Mouse (Mus musculus) limb, embryonic 15.5 days (tissue): ENCODE data around the gene Fhl2. TPM values are rescaled to one million over a fixed set of nuclear protein-coding genes. Genes with fewer than 3 reads are reported as not detected.
A peak's percentile ranks its signal among the peaks of the same experiment; 100 is the strongest.

ENCODE experiments used
- ATAC-seq: fragments of 200-750 bp; cut with Nextera tagmentation; 2 replicates; pipeline ENCODE4 v1.8.0; 2017; ENCODE audit warnings: low read depth, moderate TSS enrichment; ENCODE audit not compliant: insufficient number of reproducible peaks, low FRiP score, low TSS enrichment
- H3K27ac ChIP-seq: fragments of 300-500 bp; sonication (generic); 2 replicates; pipeline ENCODE4 v1.5.1; 2015; ENCODE audit warnings: moderate library complexity, mild to moderate bottlenecking, inconsistent platforms
- H3K27me3 ChIP-seq: fragments of 300-500 bp; sonication (generic); 2 replicates; pipeline ENCODE4 v1.6.1; 2015; ENCODE audit warnings: inconsistent platforms
- H3K36me3 ChIP-seq: fragments of 300-500 bp; sonication (generic); 2 replicates; pipeline ENCODE4 v1.6.1; 2015; ENCODE audit warnings: inconsistent platforms
- H3K4me1 ChIP-seq: fragments of 300-500 bp; sonication (generic); 2 replicates; pipeline ENCODE4 v1.6.1; 2015; ENCODE audit warnings: inconsistent platforms
- H3K4me2 ChIP-seq: fragments of 300-500 bp; sonication (generic); 2 replicates; pipeline ENCODE4 v1.6.1; 2015; ENCODE audit warnings: mild to moderate bottlenecking, inconsistent platforms
- H3K4me3 ChIP-seq: fragments of 300-500 bp; sonication (generic); 2 replicates; pipeline ENCODE4 v1.5.1; 2015; ENCODE audit warnings: mild to moderate bottlenecking, inconsistent platforms
- H3K9ac ChIP-seq: fragments of 300-500 bp; sonication (generic); 2 replicates; pipeline ENCODE4 v1.6.1; 2015; ENCODE audit warnings: inconsistent platforms
- H3K9me3 ChIP-seq: fragments of 300-500 bp; sonication (generic); 2 replicates; pipeline ENCODE4 v1.6.1; 2016; ENCODE audit warnings: inconsistent platforms
- WGBS: fragments of 180-500 bp; shearing (Covaris S2); methylation state at CpG from one replicate; pipeline ENCODE4 v1.1.7; 2015; 5-methylcytosine and 5-hydroxymethylcytosine counted together
- polyA plus RNA-seq: library from polyadenylated mRNA; unstranded; fragments of >200 nt; fragmentation: Nextera tagmentation; extraction: Ambion mirVana; gene quantifications from 2 replicates; pipeline ENCODE4 v1.2.1, GENCODE M21; 2015

Fhl2 gene
- polyA plus RNA-seq = 24.7 and 26.9 TPM in 2 replicates

- Histone ChIP-seq H3K4me2 (no peak within 1 kb of the TSS), H3K9ac (no peak within 1 kb of the TSS), H3K4me3 (no peak within 1 kb of the TSS), H3K27me3 (no peaks in the 10 kb centered on the region), H3K9me3 (no peaks in the 10 kb centered on the region), H3K36me3 (no peaks in the 10 kb centered on the region), H3K27ac (no peak within 1 kb of the TSS), H3K4me1 (no peaks in the 10 kb centered on the region)
- ATAC-seq = no peak
- WGBS = 70% methylated on average over 5 of the region's 5 CpGs
Measured at GRCm38 (mm10) chr1:43196661-43197241, at the start of gene Fhl2. Gene Fhl2, minus strand, starts transcription at chr1:43196984.

- no peak for ATAC-seq
- no peak overlapping the region for H3K4me3 ChIP-seq
- H3K9ac ChIP-seq = no peak overlapping the region
- no peaks in the 10 kb centered on the region for H3K36me3 ChIP-seq
- no peak overlapping the region for H3K27ac ChIP-seq
- 58% methylated on average over 2 of the region's 2 CpGs for WGBS
- no peaks in the 10 kb centered on the region for H3K9me3 ChIP-seq
- no peaks in the 10 kb centered on the region for H3K27me3 ChIP-seq
- H3K4me1 ChIP-seq = no peaks in the 10 kb centered on the region
- H3K4me2 ChIP-seq = no peak overlapping the region
Measured at GRCm38 (mm10) chr1:43245014-43245413, 48.2 kb upstream of the Fhl2 start.

DNA sequence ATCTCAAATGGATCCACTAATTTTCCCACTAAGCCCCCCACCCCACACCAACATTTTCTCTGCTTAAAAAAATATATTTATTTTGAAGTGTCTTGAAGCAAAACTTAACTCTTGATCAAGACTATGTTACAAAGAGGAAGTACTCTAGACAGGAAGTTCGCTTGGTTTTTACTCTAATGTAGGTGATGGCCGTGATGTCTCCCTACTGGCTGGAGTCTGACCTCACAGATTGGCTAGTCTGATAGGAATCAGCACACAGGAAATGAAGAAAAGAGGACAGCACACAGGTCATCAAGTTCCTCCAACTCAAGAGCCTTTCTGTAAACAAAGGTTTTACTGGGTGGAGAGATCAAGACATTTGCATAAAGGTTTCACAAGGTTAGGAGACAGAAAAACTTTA is 44.4 kb upstream of the Fhl2 start:
- WGBS = 84% methylated on average over 2 of the region's 2 CpGs
- ATAC-seq = no peak

DNA sequence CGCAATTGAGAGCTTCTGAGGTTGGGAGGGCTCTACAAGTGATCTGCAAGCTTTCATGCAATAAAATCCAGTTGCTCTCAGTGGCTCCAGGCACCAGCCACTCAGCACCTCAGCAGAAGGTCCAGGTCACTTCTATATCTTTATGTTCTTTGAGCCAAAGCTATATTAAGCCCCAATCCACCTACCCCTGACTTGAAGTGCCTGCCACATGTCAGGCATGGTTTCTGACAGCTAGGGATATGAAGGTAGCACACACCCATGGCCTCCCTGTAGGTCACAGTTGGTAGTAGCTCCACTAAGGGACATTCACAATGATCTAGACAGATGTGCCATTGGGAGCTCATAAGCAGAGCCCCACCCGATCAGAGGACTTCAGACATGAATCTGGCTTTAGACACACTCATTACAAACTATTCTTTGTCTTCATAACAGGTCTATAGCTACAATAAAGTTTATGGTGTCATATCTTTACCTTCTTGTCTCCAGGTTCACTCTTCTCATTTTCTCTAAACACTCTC is 43.1 kb upstream of the Fhl2 start:
- Histone ChIP-seq H3K27ac (no peak overlapping the region), H3K9me3 (no peaks in the 10 kb centered on the region), H3K27me3 (no peaks in the 10 kb centered on the region), H3K4me2 (no peak overlapping the region), H3K36me3 (no peaks in the 10 kb centered on the region), H3K4me1 (no peaks in the 10 kb centered on the region), H3K9ac (no peak overlapping the region), H3K4me3 (no peak overlapping the region)
- WGBS = 66% methylated on average over 2 of the region's 2 CpGs
- ATAC-seq = no peak

More for the DNA sequence above, 44.4 kb upstream of the Fhl2 start:
- Histone ChIP-seq H3K9me3 (no peaks in the 10 kb centered on the region), H3K9ac (no peak overlapping the region), H3K36me3 (no peaks in the 10 kb centered on the region), H3K4me1 (no peaks in the 10 kb centered on the region), H3K27ac (no peak overlapping the region), H3K4me3 (no peak overlapping the region), H3K27me3 (no peaks in the 10 kb centered on the region), H3K4me2 (no peak overlapping the region)

GRCm38 (mm10) chr1:43238471-43238870 is 41.7 kb upstream of the Fhl2 start:
- ATAC-seq = no peak

DNA sequence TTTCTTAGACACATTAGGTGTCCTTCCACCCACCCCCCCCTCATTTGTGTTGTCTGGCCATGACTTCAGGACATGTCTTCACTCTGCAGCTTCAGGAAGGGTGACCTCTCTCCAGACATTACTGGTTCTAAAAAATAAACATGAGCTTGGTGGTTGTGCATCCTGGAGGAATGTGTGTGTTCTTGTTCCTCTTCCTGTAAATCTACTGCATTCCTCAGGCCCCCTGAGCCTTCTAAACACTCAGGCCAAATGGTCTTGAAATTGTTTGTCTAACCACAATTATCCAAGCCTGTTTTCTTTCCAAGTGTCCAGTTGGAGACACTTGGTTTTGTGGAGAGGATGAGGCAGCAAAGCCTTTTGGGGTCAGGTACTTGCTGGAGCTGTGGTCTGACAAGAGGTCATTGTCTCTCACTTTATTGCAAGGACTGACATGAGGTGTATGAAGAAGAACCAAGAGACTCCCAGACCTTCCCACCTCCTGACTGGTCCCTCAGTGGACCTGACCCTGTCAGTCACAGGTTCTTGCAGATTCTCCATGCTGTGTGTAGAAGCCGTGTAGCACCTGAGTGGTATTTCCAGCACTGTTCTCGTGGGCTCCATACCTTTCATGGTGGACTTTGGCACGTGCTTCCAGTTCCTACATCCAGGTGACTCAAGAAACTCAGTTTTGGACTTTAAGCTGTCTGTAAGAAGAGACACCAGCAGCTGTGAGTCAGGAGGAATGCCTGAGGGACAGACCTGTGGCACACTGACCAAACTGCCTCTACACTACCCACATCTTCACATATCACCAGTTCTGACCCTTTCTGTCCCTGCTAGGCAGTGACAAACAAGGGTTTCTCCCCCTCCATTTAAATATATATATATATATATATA is 40.8 kb upstream of the Fhl2 start:
- Histone ChIP-seq H3K27ac (no peak overlapping the region), H3K4me3 (no peak overlapping the region), H3K4me1 (no peaks in the 10 kb centered on the region), H3K27me3 (no peaks in the 10 kb centered on the region), H3K9me3 (no peaks in the 10 kb centered on the region), H3K9ac (no peak overlapping the region), H3K4me2 (no peak overlapping the region), H3K36me3 (no peaks in the 10 kb centered on the region)
- 75% methylated on average over 3 of the region's 3 CpGs for WGBS
- ATAC-seq = no peak

More at GRCm38 (mm10) chr1:43238471-43238870, 41.7 kb upstream of the Fhl2 start:
- H3K9ac ChIP-seq = no peak overlapping the region
- no peak overlapping the region for H3K27ac ChIP-seq
- no peak overlapping the region for H3K4me3 ChIP-seq
- H3K4me1 ChIP-seq = no peaks in the 10 kb centered on the region
- no peaks in the 10 kb centered on the region for H3K36me3 ChIP-seq
- no peak overlapping the region for H3K4me2 ChIP-seq
- H3K27me3 ChIP-seq = no peaks in the 10 kb centered on the region
- 66% methylated on average over 2 of the region's 2 CpGs for WGBS
- no peaks in the 10 kb centered on the region for H3K9me3 ChIP-seq

GRCm38 (mm10) chr1:43225531-43226151 is 28.9 kb upstream of the Fhl2 start:
- Histone ChIP-seq H3K9ac (no peak overlapping the region), H3K4me2 (no peak overlapping the region), H3K36me3 (no peaks in the 10 kb centered on the region), H3K4me3 (no peak overlapping the region), H3K27me3 (no peaks in the 10 kb centered on the region), H3K27ac (peak overlapping the region; percentile 69), H3K9me3 (no peaks in the 10 kb centered on the region), H3K4me1 (peaks cover 5% of the 10 kb centered on the region; the same call in 1 of the 2 replicates)
- ATAC-seq = no peak
- WGBS = 50% methylated on average over 8 of the region's 8 CpGs

- no peak overlapping the region for H3K9ac ChIP-seq
- peak overlapping the region; percentile 69 for H3K27ac ChIP-seq
- no peak overlapping the region for H3K4me3 ChIP-seq
- no peak for ATAC-seq
- H3K9me3 ChIP-seq = no peaks in the 10 kb centered on the region
- peaks cover 5% of the 10 kb centered on the region; the same call in 1 of the 2 replicates for H3K4me1 ChIP-seq
- H3K4me2 ChIP-seq = no peak overlapping the region
- H3K36me3 ChIP-seq = no peaks in the 10 kb centered on the region
- H3K27me3 ChIP-seq = no peaks in the 10 kb centered on the region
- 62% methylated on average over 4 of the region's 4 CpGs for WGBS
Measured at GRCm38 (mm10) chr1:43224943-43225342, 28.2 kb upstream of the Fhl2 start.

DNA sequence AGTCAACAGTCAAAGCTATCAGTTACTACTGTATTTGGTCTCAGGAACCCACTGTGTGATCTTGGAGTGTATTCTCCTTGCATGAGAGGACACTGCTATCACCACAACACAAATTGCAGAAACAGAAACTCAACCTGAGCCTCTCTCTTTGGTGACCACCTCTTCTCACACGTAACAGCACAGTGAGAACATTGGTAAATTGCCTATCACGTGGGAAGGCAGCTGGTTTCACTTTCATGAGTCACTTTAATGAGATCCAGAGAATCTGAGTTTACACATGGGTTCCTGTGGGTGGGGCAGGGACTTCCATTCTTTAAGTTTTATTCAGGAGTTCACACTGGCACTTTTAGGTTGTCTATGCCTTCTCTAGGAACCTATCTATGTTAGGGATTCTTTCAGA is 27.4 kb upstream of the Fhl2 start:
- H3K27me3 ChIP-seq = no peaks in the 10 kb centered on the region
- 15% methylated on average over 2 of the region's 2 CpGs for WGBS
- H3K36me3 ChIP-seq = no peaks in the 10 kb centered on the region
- H3K9ac ChIP-seq = no peak overlapping the region
- peaks cover 5% of the 10 kb centered on the region; the same call in 1 of the 2 replicates for H3K4me1 ChIP-seq
- ATAC-seq = no peak
- no peaks in the 10 kb centered on the region for H3K9me3 ChIP-seq
- no peak overlapping the region for H3K4me2 ChIP-seq
- H3K4me3 ChIP-seq = no peak overlapping the region
- no peak overlapping the region for H3K27ac ChIP-seq

- Histone ChIP-seq H3K9me3 (no peaks in the 10 kb centered on the region), H3K4me2 (no peak overlapping the region), H3K36me3 (no peaks in the 10 kb centered on the region), H3K27ac (no peak overlapping the region), H3K4me1 (peaks cover 5% of the 10 kb centered on the region; the same call in 1 of the 2 replicates), H3K9ac (no peak overlapping the region), H3K27me3 (no peaks in the 10 kb centered on the region), H3K4me3 (no peak overlapping the region)
- ATAC-seq = no peak
- WGBS = 76% methylated on average over 5 of the region's 5 CpGs
Measured at GRCm38 (mm10) chr1:43223097-43223496, 26.3 kb upstream of the Fhl2 start.

GRCm38 (mm10) chr1:43218016-43218680 is 21.4 kb upstream of the Fhl2 start:
- 61% methylated on average over 3 of the region's 3 CpGs for WGBS
- H3K27me3 ChIP-seq = no peaks in the 10 kb centered on the region

More at GRCm38 (mm10) chr1:43218016-43218680, 21.4 kb upstream of the Fhl2 start:
- no peak overlapping the region for H3K4me2 ChIP-seq
- no peaks in the 10 kb centered on the region for H3K9me3 ChIP-seq
- H3K27ac ChIP-seq = no peak overlapping the region
- no peak overlapping the region for H3K9ac ChIP-seq
- no peaks in the 10 kb centered on the region for H3K36me3 ChIP-seq
- ATAC-seq = no peak
- H3K4me3 ChIP-seq = no peak overlapping the region
- H3K4me1 ChIP-seq = 0 out of 2 replicates have a peak, but pooled peaks cover 2% of the 10 kb centered on the region
